Mouse (Mus musculus) kidney, adult 9 months (tissue): ENCODE results near the gene Ube2d1.

Source experiments
- DNase-seq: peaks from one replicate; pipeline ENCODE4 v3.0.0; 2022

The Ube2d1 gene

DNA sequence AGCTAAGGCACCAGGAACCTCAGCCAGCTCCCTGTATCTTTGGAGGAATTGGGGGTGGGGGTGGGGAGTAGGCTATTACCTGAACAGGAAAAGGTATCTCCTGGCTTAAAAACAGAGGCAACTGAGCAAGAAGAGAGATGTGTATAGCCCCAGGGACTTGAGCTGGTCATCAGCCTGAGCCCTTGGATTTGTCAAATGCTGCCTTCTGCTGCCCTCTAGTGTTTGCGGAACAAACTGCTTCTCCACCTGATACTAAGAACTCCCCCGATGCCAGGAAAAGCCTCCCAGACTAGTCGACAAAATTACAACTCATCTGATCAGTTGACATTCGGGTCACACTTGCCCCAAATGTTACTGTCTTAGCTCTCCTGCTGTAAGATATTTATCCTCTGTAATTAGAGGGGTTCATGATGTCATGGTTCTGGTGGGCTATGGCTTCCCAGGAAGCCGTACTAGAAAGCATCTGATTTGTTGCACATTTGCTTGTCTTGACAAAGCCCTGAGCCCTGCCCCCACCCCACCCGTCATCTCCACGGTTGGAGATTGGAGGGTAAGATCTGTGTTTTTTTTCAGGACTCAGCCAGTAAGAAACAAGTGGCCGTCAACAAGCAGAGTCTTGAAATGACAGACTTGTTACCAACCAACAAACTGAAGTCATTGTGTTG is 66.7 kb downstream of the Ube2d1 start:
- peak; percentile 81 for DNase-seq

DNA sequence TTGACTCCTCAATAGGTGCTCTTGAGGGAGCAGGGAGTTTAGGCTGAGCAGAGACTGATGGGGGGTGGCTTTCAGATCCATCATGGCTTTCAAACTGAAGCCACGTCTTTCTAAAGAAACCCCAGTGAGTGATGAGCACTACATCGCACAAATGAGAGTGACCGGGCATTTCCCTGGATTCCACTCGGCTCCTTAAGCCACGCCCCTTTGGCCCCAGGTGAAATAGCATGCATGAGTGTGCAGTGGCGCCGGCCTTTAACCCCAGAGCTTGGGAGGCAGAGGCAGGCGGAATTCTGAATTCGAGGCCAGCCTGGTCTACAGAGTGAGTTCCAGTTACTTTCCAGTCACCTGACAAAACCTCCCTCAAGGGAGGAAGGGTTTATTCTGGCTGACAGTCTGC is 69.1 kb downstream of the Ube2d1 start:
- no peak for DNase-seq
